Comparison of ENCODE assay signal across 8 mouse cellular contexts in genomic region chr11:106779388-106780088, GRCm38 (mm10). TPM values are rescaled to one million over a fixed set of nuclear protein-coding genes. Genes with fewer than 3 reads are reported as not detected.
DNase-seq lines count a peak whose midpoint lies in the region; ATAC-seq and TF ChIP-seq lines count a peak whose summit lies in the region.

Gene Polg2 (minus strand): TSS chr11:106779537.

- peak within 1 kb of the TSS; percentile 90 for H3K4me3 ChIP-seq in gastrocnemius, adult 2 months
- H3K4me3 ChIP-seq in hindbrain, postnatal 0 days (ENCODE audit: low read length) = peak within 1 kb of the TSS; percentile 72
- H3K4me3 ChIP-seq in left cerebral cortex, adult 2 months = peak within 1 kb of the TSS; percentile 55

- intact Hi-C loops in gastrocnemius, adult 2 months (cut with DNase I) = no loop called here
- intact Hi-C loops in left cerebral cortex, adult 2 months (cut with DNase I) = no loop called here

- H3K4me2 ChIP-seq in hindbrain, postnatal 0 days (ENCODE audit: low read depth, low read length) = peak within 1 kb of the TSS; percentile 92

- no peaks in the 10 kb centered on the region for H3K9me3 ChIP-seq in hindbrain, postnatal 0 days (ENCODE audit: low read length)

- ATAC-seq in hindbrain, postnatal 0 days = peak; percentile 99
- peak; percentile 91 for ATAC-seq in megakaryocyte, adult 5-6 weeks (ENCODE audit: poor library complexity, severe bottlenecking)

- 0 out of 2 replicates have a peak, but pooled peaks cover 2% of the 10 kb centered on the region for H3K4me1 ChIP-seq in hindbrain, postnatal 0 days (ENCODE audit: insufficient read depth, low read length)

- peak within 1 kb of the TSS; percentile 96 for H3K27ac ChIP-seq in gastrocnemius, adult 2 months
- peak within 1 kb of the TSS; percentile 88 for H3K27ac ChIP-seq in hindbrain, postnatal 0 days
- H3K27ac ChIP-seq in left cerebral cortex, adult 2 months = peak within 1 kb of the TSS; percentile 86

- TF ChIP-seq CTCF in gastrocnemius, adult 2 months (IDR thresholded peaks at IDR 0.05) = no peak
- TF ChIP-seq CTCF in hindbrain, postnatal 0 days (IDR thresholded peaks at IDR 0.05; ENCODE audit: low read depth) = no peak
- no peak for TF ChIP-seq CTCF in left cerebral cortex, adult 2 months (IDR thresholded peaks at IDR 0.05)

- H3K36me3 ChIP-seq in hindbrain, postnatal 0 days (ENCODE audit: insufficient read depth, low read length) = peaks cover 39% of the 10 kb centered on the region

- WGBS in hindbrain, postnatal 0 days = 2% methylated on average over 29 of the region's 30 CpGs

- no peaks in the 10 kb centered on the region for H3K27me3 ChIP-seq in hindbrain, postnatal 0 days (ENCODE audit: insufficient read depth, low read length)

- DNase-seq in WW6 (ENCODE audit: low read depth, low spot score) = peak; percentile 98
- DNase-seq in cerebellum, postnatal 4 days (ENCODE audit: low spot score in 2 of 2) = peak; percentile 70 to 86
- DNase-seq in gastrocnemius, adult 2 months = peak; percentile 94
- DNase-seq in hindbrain, postnatal 0 days (ENCODE audit: low spot score) = peak; percentile 96
- peak; percentile 89 to 90 for DNase-seq in left cerebral cortex, adult 2 months (ENCODE audit: extremely low spot score in 1 of 2, low spot score in 2 of 2)
- DNase-seq in right cerebral cortex, adult 2 months (ENCODE audit: low spot score in 2 of 2) = peak; percentile 90 to 95
- DNase-seq in urinary bladder, postnatal 25 days (ENCODE audit: low spot score) = peak; percentile 88

- peak within 1 kb of the TSS; percentile 76 for H3K9ac ChIP-seq in hindbrain, postnatal 0 days (replicated peaks; ENCODE audit: low read length)

RNA-seq across cellular contexts. Expression of gene Polg2, which starts in this region (rescaled TPM):
- total RNA-seq in gastrocnemius, adult 2 months (2021) = 1 to 10 TPM; 2.4 to 3.3 TPM
- 8.3 and 12.9 TPM in 2 replicates for total RNA-seq in hindbrain, postnatal 0 days (2014; rRNA removed)
- 9.5 and 11.4 TPM in 2 replicates for polyA plus RNA-seq in hindbrain, postnatal 0 days (2015; fragmentation: Nextera tagmentation; extraction: Ambion mirVana)
- total RNA-seq in left cerebral cortex, adult 2 months (2021) = 1 to 10 TPM; 3.2 to 4.2 TPM
- 11.6 and 13.3 TPM in 2 replicates for total RNA-seq in megakaryocyte, adult 5-6 weeks (2015)
- 7.8 and 11.1 TPM in 2 replicates for total RNA-seq in megakaryocyte, adult 5-6 weeks (2017)

Comparison
In these comparisons a context has a peak if more than half of its experiments do, and no peak if none do; other contexts are left out.
1. Peak in every context shown above with its lines: DNase-seq, ATAC-seq, H3K4me3 ChIP-seq and H3K27ac ChIP-seq.